Mouse (Mus musculus): ENCODE measurements around the gene B4galt3. TPM values are rescaled to one million over a fixed set of nuclear protein-coding genes. Genes with fewer than 3 reads are reported as not detected.

B4galt3 gene
- total RNA-seq, 4 experiments from 2014 or later, result 63.5 to 76.8 (median 70.2) TPM

Other genes with a start within 250 kb of the B4galt3 start
- 10 to 100 TPM; 10.6 to 67.7 (median 34.1) TPM for gene Fcgr3, start 205.4 kb upstream of the B4galt3 start, total RNA-seq (2022)
- 1 to 10 TPM in 2 of 4 experiments, under 1 TPM in 2; 0.43 to 3.1 (median 1.3) TPM for gene Cfap126, start 156.4 kb upstream of the B4galt3 start, total RNA-seq (2022)
- gene Sdhc, start 119.7 kb upstream of the B4galt3 start, total RNA-seq (2022), result 100 to 1,000 TPM; 201 to 206 (median 203) TPM
- not detected for gene Mpz, start 119.6 kb upstream of the B4galt3 start, total RNA-seq (2022)
- 10 to 100 TPM; 42.4 to 47.5 (median 44.4) TPM for gene Pcp4l1, start 74.1 kb upstream of the B4galt3 start, total RNA-seq (2022)
- gene Nr1i3, start 56.4 kb upstream of the B4galt3 start, total RNA-seq (2022), result under 1 TPM in 2 of 4 experiments, not detected in 2; 0.10 to 0.36 TPM
- gene Tomm40l, start 47.8 kb upstream of the B4galt3 start, total RNA-seq (2022), result 10 to 100 TPM; 69.3 to 85.0 (median 74.9) TPM
- gene Apoa2, start 45.3 kb upstream of the B4galt3 start, total RNA-seq (2022), result 1 to 10 TPM; 1.9 to 3.1 (median 2.5) TPM
- 10 to 100 TPM; 10.9 to 95.1 (median 48.8) TPM for gene Fcer1g, start 36.0 kb upstream of the B4galt3 start, total RNA-seq (2022)
- gene Adamts4, start 19.9 kb upstream of the B4galt3 start, total RNA-seq (2022), result 10 to 100 TPM; 11.6 to 13.7 (median 12.4) TPM
- 100 to 1,000 TPM; 263 to 286 (median 271) TPM for gene Ndufs2, start 18.9 kb upstream of the B4galt3 start, total RNA-seq (2022)
- gene Ppox, start 10.9 kb downstream of the B4galt3 start, total RNA-seq (2022), result 10 to 100 TPM; 28.5 to 37.1 (median 33.3) TPM
- gene Usp21, start 17.7 kb downstream of the B4galt3 start, total RNA-seq (2022), result 10 to 100 TPM; 53.7 to 63.6 (median 58.8) TPM
- 100 to 1,000 TPM; 101 to 113 (median 108) TPM for gene Ufc1, start 24.7 kb downstream of the B4galt3 start, total RNA-seq (2022)
- 10 to 100 TPM; 35.7 to 41.2 (median 38.2) TPM for gene Dedd, start 58.8 kb downstream of the B4galt3 start, total RNA-seq (2022)
- gene Nit1, start 75.3 kb downstream of the B4galt3 start, total RNA-seq (2022), result 10 to 100 TPM; 40.1 to 54.1 (median 45.6) TPM
- 100 to 1,000 TPM in 3 of 4 experiments, 10 to 100 TPM in 1; 97.7 to 171 (median 130) TPM for gene Pfdn2, start 75.3 kb downstream of the B4galt3 start, total RNA-seq (2022)
- 10 to 100 TPM in 2 of 4 experiments, 1 to 10 TPM in 2; 5.1 to 11.7 (median 8.2) TPM for gene Klhdc9, start 90.5 kb downstream of the B4galt3 start, total RNA-seq (2022)
- gene Nectin4, start 99.8 kb downstream of the B4galt3 start, total RNA-seq (2022), result 1 to 10 TPM; 5.6 to 7.6 (median 6.5) TPM
- gene Arhgap30, start 118.6 kb downstream of the B4galt3 start, total RNA-seq (2022), result 1 to 10 TPM; 1.9 to 8.7 (median 4.9) TPM
- 100 to 1,000 TPM; 110 to 142 (median 124) TPM for gene Usf1, start 141.0 kb downstream of the B4galt3 start, total RNA-seq (2022)
- 10 to 100 TPM in 1 of 4 experiments, 1 to 10 TPM in 3; 3.0 to 10.0 (median 4.6) TPM for gene Tstd1, start 148.5 kb downstream of the B4galt3 start, total RNA-seq (2022)
- 10 to 100 TPM in 2 of 4 experiments, 1 to 10 TPM in 2; 4.8 to 18.6 (median 11.1) TPM for gene F11r, start 167.2 kb downstream of the B4galt3 start, total RNA-seq (2022)
- gene Alyref2, start 233.2 kb downstream of the B4galt3 start, total RNA-seq (2022), result 1 to 10 TPM; 5.1 to 6.3 (median 5.6) TPM